Mouse (Mus musculus): Measurements from ENCODE around the gene Pik3r5. TPM values are rescaled to one million over a fixed set of nuclear protein-coding genes. Genes with fewer than 3 reads are reported as not detected.

The Pik3r5 gene
- total RNA-seq, 2 experiments from 2014 or later = 2.7 to 2.8 TPM

DNA sequence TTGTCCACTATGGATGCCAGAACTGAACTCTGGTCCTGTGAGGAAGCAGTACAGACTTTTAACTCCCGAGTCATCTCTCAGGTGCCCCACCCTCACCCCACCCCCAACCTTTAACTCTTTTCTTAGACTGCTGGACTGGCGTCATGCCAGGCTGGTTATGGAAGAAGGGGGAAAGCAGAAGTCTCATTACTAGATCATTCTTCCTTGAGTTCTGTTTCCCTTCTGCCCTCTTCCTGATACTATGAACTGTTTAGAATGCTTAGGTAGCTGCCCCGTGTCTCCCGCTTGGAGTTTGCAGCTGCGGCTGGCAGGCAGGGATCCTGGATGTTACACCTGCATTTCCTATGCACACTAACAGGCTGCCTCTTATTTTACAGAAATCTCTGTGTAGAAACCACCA lies 87.9 kb downstream of the Pik3r5 start:
- no peak for DNase-seq (ENCODE audit: low spot score in 2 of 2)

GRCm38 (mm10) chr11:68520439-68520838 lies 88.5 kb downstream of the Pik3r5 start:
- DNase-seq (ENCODE audit: low spot score in 2 of 2) = no peak

- DNase-seq (ENCODE audit: low spot score in 2 of 2) = no peak
These were observed 89.4 kb downstream of the Pik3r5 start for GRCm38 (mm10) chr11:68521352-68521751.

GRCm38 (mm10) chr11:68526441-68526840 lies 94.5 kb downstream of the Pik3r5 start:
- peak in 1 of 2 experiments; percentile 30 for DNase-seq (ENCODE audit: low spot score in 2 of 2)

DNA sequence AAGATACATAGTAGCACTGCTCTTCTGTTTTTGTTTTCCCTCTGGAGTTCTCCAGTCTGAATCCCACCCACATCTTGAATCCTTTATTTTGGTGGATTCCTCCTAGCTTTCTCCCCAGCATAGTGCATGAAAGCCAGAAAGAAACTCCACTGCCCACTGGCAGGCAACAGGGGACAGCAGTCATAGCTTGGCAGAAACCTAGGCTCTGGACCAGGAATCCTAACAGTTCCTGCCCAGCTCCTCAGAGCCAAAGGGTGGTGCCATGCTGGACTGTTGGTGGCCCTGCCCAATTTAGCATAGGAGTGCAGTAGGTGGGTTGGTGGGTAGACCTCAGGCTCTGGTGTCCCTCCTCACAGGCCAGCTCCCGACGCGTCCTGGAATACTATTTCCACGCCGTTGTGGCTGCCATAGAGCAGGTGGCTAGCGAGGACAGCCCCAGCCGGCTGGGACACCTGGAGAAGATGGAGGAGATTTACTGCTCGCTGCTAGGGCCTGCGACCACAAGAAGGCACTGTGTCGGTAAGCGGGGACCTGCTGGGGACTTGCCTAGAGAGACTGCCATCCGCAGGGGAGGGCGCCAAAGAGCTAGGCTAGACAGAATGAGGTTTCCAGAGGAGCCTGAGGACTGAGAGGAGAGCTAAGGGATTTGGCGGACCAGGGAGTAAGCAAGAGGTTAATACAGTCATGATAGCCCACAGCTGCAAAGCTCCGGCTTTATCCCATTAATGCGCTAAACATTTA lies 99.3 kb downstream of the Pik3r5 start:
- DNase-seq (ENCODE audit: low spot score in 2 of 2) = peak; percentile 69

- DNase-seq (ENCODE audit: low spot score in 2 of 2) = no peak
These were observed 100.1 kb downstream of the Pik3r5 start for GRCm38 (mm10) chr11:68531941-68532535.

DNA sequence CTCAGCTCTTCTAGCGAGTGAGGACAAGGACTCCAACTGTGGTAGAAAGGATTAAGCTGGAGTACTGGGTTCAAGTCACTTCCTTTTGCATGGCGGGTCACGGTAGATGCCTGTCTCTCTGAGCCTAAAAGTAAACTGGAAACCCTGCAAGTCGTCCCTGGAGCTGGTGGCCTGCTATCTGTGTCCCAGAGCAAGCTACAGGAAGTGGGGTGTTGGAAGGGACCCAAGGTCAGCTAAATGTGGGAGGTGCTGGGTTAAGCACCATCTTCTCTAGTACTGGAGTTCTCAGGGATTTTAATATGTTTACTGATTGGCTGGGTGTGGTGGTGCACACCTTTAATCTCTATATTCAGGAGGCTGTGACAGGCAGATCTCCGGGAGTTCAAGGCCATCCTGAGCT lies 100.9 kb downstream of the Pik3r5 start:
- DNase-seq (ENCODE audit: low spot score in 2 of 2) = no peak

DNA sequence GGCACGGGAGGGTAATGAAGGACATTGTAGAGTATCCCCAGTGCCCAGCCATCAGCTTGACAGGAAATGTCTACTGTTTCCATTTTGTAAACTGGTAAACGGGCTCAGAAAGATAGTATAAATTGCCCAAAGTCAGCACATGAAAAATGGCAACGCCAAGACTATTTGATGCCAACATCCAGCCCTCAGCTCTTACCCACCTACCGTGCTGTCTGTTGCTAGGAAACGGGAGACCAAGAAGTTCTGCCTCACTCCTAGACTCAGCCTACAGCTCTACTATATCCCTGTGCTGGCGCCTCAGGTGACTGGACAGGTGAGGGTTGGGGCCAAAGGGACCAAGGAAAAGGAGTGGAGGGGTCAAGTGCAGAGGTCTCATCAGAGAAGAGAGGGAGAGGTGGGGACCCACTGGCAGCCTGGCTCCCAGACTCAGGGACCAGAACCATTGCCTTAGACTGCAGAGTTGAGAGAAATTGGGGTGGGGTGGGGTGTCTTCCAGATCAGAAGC lies 102.1 kb downstream of the Pik3r5 start:
- no peak for DNase-seq (ENCODE audit: low spot score in 2 of 2)

GRCm38 (mm10) chr11:68536026-68536425 lies 104.1 kb downstream of the Pik3r5 start:
- DNase-seq (ENCODE audit: low spot score in 2 of 2) = no peak

DNA sequence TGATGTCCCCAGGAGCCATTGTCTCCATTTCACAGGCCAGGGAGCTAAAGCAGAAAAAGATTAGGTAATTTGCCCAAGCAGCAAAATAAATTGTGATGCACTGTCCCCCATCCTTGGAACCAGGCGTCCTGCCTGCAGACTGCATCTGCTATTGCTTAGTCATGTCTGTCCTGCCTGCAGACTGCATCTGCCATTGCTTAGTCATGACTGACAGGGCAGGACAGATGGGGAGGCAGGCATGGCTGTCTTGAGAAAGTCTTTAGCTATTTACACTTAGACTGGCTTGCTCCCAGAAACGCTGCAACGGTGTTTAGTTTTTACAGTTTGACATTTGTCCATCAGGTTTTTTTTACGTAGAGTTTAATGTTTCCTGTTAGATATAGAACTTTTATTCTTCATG lies 104.5 kb downstream of the Pik3r5 start:
- peak; percentile 44 to 51 for DNase-seq (ENCODE audit: low spot score in 2 of 2)

GRCm38 (mm10) chr11:68539621-68540020 lies 107.7 kb downstream of the Pik3r5 start:
- DNase-seq (ENCODE audit: low spot score in 2 of 2) = peak in 1 of 2 experiments; percentile 55

DNA sequence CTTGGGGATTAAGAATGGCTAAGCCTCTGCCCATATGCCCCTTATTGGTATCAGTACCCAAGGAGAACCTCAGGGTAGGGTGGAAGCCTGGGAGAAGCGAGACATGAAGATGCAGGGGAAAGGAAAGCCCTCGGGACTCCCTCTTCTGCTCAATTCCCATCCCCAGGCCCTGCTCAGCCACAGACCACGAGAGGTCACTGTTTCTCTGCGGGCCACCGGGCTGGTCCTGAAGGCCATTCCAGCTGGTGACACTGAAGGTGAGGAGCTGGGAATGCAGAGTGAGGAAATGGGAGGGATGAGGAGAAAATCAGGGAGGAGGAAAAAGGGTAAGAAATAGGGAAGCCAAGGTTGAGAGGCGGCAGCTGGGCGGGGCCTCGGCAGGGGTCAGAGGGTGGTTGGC lies 112.6 kb downstream of the Pik3r5 start:
- DNase-seq (ENCODE audit: low spot score in 2 of 2) = no peak

GRCm38 (mm10) chr11:68545172-68545571 lies 113.3 kb downstream of the Pik3r5 start:
- no peak for DNase-seq (ENCODE audit: low spot score in 2 of 2)

DNA sequence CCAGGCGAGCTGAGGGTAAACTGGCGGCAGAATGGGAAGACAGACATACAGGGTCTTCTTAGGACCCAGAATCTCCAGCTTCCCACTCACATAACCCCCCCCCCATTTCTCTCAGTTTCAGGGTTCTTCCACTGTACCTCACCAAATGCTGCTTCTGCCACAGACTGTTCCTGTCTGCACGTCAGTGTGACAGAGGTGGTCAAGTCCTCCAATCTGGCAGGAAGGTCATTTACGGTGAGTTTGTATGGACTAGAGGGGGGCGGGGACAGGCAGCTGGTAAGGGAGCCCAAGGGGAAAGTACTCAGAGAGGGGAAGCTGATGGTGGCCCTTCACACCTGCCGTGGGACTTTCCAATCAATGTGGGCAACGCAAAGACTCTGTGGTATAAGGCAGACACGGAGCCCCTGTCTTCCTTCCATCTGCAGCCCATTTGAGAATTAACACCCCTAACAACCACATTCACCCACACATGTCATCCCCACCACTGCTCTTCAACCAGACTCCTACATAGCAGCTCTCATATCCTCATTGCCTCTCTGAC lies 113.8 kb downstream of the Pik3r5 start:
- no peak for DNase-seq (ENCODE audit: low spot score in 2 of 2)

Other genes with a start within 250 kb of the Pik3r5 start
- 1 to 10 TPM; 6.2 to 7.6 TPM for gene Ntn1, start 31.3 kb upstream of the Pik3r5 start, total RNA-seq (2021)
- gene Pik3r6, start 70.9 kb downstream of the Pik3r5 start, total RNA-seq (2021) = 1 to 10 TPM; 3.5 to 4.0 TPM
- not detected for gene Mfsd6l, start 124.1 kb downstream of the Pik3r5 start, total RNA-seq (2021)
- 1 to 10 TPM in 1 of 2 experiments, under 1 TPM in 1; 0.60 to 1.8 TPM for gene Ccdc42, start 154.9 kb downstream of the Pik3r5 start, total RNA-seq (2021)